Mouse (Mus musculus) heart, postnatal 0 days (tissue): ENCODE data around the gene Dop1a. TPM values are rescaled to one million over a fixed set of nuclear protein-coding genes. Genes with fewer than 3 reads are reported as not detected.

Experiments
- ATAC-seq: fragments of 200-750 bp; cut with Nextera tagmentation; 2 replicates; pipeline ENCODE4 v1.8.0; 2017; ENCODE audit warnings: low read depth, moderate number of reproducible peaks, moderate library complexity; ENCODE audit not compliant: insufficient read depth
- DNase-seq: peaks from one replicate; pipeline ENCODE4 v3.0.0-alpha.2; 2016; ENCODE audit warnings: low spot score
- H3K27ac ChIP-seq: fragments of 300-500 bp; sonication (generic); 2 replicates; pipeline ENCODE4 v1.5.1; 2014; ENCODE audit warnings: low read depth, mild to moderate bottlenecking
- H3K27me3 ChIP-seq: fragments of 300-500 bp; sonication (generic); 2 replicates; pipeline ENCODE4 v1.6.1; 2014; ENCODE audit warnings: low read length, mixed read lengths; ENCODE audit not compliant: control insufficient read depth, insufficient read depth
- H3K36me3 ChIP-seq: fragments of 300-500 bp; sonication (generic); replicated peaks from 2 replicates; pipeline ENCODE4 v1.6.1; 2014; ENCODE audit warnings: low read length, mixed read lengths; ENCODE audit not compliant: control insufficient read depth, insufficient read depth
- H3K4me1 ChIP-seq: fragments of 300-500 bp; sonication (generic); 2 replicates; pipeline ENCODE4 v1.6.1; 2014; ENCODE audit warnings: antibody characterized with exemption; ENCODE audit not compliant: control insufficient read depth, insufficient read depth
- H3K4me2 ChIP-seq: fragments of 300-500 bp; sonication (generic); 2 replicates; pipeline ENCODE4 v1.6.1; 2014; ENCODE audit warnings: low read depth, mild to moderate bottlenecking, low read length, moderate library complexity
- H3K4me3 ChIP-seq: fragments of 300-500 bp; sonication (generic); 2 replicates; pipeline ENCODE4 v1.5.1; 2014; ENCODE audit warnings: low read depth, low read length
- H3K9ac ChIP-seq: fragments of 300-500 bp; sonication (generic); replicated peaks from 2 replicates; pipeline ENCODE4 v1.6.1; 2014; ENCODE audit warnings: low read depth, low read length, mixed read lengths
- H3K9me3 ChIP-seq: fragments of 300-500 bp; sonication (generic); replicated peaks from 2 replicates; pipeline ENCODE4 v1.6.1; 2016; ENCODE audit warnings: low read length; ENCODE audit not compliant: control insufficient read depth
- CTCF ChIP-seq: IDR thresholded peaks from 2 replicates; pipeline ENCODE4 v1.5.1; 2016; ENCODE audit warnings: antibody characterized with exemption, control low read depth, low read depth
- EP300 ChIP-seq: IDR thresholded peaks from 2 replicates; pipeline ENCODE4 v1.6.1; 2016; ENCODE audit warnings: antibody characterized with exemption, low read depth
- WGBS: fragments of 180-500 bp; shearing (Covaris S2); extraction: QIAGEN DNeasy Blood & Tissue Kit; methylation state at CpG from one replicate; pipeline ENCODE4 v1.1.7; 2014; 5-methylcytosine and 5-hydroxymethylcytosine counted together
- polyA plus RNA-seq: library from polyadenylated mRNA; unstranded; fragments of >200 nt; fragmentation: Nextera tagmentation; extraction: Ambion mirVana; gene quantifications from 2 replicates; pipeline ENCODE4 v1.2.1, GENCODE M21; 2015
- total RNA-seq: library from RNA; depleted of rRNA; stranded (reverse); fragments of >200 nt; gene quantifications from 2 replicates; pipeline ENCODE4 v1.2.3, GENCODE M21; 2014; ENCODE audit warnings: low replicate concordance

Dop1a gene
- total and polyA plus RNA-seq, 2 experiments from 2014 or later: 8.2 to 23.1 TPM

- no peaks in the 10 kb centered on the region for H3K9me3 ChIP-seq
- H3K9ac ChIP-seq: no peak overlapping the region
- H3K27me3 ChIP-seq: no peaks in the 10 kb centered on the region
- no peak for TF ChIP-seq EP300
- no peak for TF ChIP-seq CTCF
- H3K4me1 ChIP-seq: no peaks in the 10 kb centered on the region
- no peak overlapping the region for H3K4me3 ChIP-seq
- H3K27ac ChIP-seq: no peak overlapping the region
- no peak for ATAC-seq
- no peak overlapping the region for H3K4me2 ChIP-seq
- WGBS: 95% methylated on average over 8 of the region's 8 CpGs
- H3K36me3 ChIP-seq: no peaks in the 10 kb centered on the region
- DNase-seq: no peak
Measured at GRCm38 (mm10) chr9:86436608-86437007, 30.3 kb upstream of the Dop1a start.

GRCm38 (mm10) chr9:86438337-86439009 is 28.5 kb upstream of the Dop1a start:
- Histone ChIP-seq H3K4me1 (no peaks in the 10 kb centered on the region), H3K9me3 (no peaks in the 10 kb centered on the region), H3K27me3 (no peaks in the 10 kb centered on the region), H3K4me2 (peak overlapping the region; percentile 50), H3K4me3 (peak overlapping the region; percentile 37), H3K36me3 (no peaks in the 10 kb centered on the region), H3K9ac (no peak overlapping the region), H3K27ac (peak overlapping the region; percentile 50)
- no peak for TF ChIP-seq EP300
- no peak for TF ChIP-seq CTCF
- ATAC-seq: peak; percentile 49
- 37% methylated on average over 11 of the region's 11 CpGs for WGBS
- DNase-seq: peak; percentile 28

GRCm38 (mm10) chr9:86442248-86442647 is 24.7 kb upstream of the Dop1a start:
- Histone ChIP-seq H3K4me1 (no peaks in the 10 kb centered on the region), H3K9me3 (0 out of 2 replicates have a peak, but pooled peaks cover 5% of the 10 kb centered on the region), H3K4me2 (no peak overlapping the region), H3K27me3 (no peaks in the 10 kb centered on the region), H3K4me3 (no peak overlapping the region), H3K27ac (no peak overlapping the region), H3K36me3 (no peaks in the 10 kb centered on the region), H3K9ac (no peak overlapping the region)
- TF ChIP-seq EP300 (no peak), CTCF (no peak)
- no peak for ATAC-seq
- 74% methylated on average over 4 of the region's 4 CpGs for WGBS
- DNase-seq: no peak

- Histone ChIP-seq H3K9me3 (0 out of 2 replicates have a peak, but pooled peaks cover 5% of the 10 kb centered on the region), H3K27ac (no peak overlapping the region), H3K4me1 (no peaks in the 10 kb centered on the region), H3K4me3 (no peak overlapping the region), H3K27me3 (no peaks in the 10 kb centered on the region), H3K36me3 (no peaks in the 10 kb centered on the region), H3K9ac (no peak overlapping the region), H3K4me2 (no peak overlapping the region)
- TF ChIP-seq CTCF (no peak), EP300 (no peak)
- no peak for ATAC-seq
- DNase-seq: no peak
- WGBS: 71% methylated on average over 7 of the region's 7 CpGs
Measured at GRCm38 (mm10) chr9:86446847-86447246, 20.1 kb upstream of the Dop1a start.

GRCm38 (mm10) chr9:86447431-86447830 is 19.5 kb upstream of the Dop1a start:
- DNase-seq: no peak
- H3K27me3 ChIP-seq: no peaks in the 10 kb centered on the region
- no peak overlapping the region for H3K9ac ChIP-seq
- H3K4me2 ChIP-seq: no peak overlapping the region
- H3K4me1 ChIP-seq: no peaks in the 10 kb centered on the region
- ATAC-seq: no peak
- H3K27ac ChIP-seq: no peak overlapping the region
- H3K9me3 ChIP-seq: 0 out of 2 replicates have a peak, but pooled peaks cover 5% of the 10 kb centered on the region
- WGBS: 70% methylated on average over 8 of the region's 8 CpGs
- no peak overlapping the region for H3K4me3 ChIP-seq
- H3K36me3 ChIP-seq: no peaks in the 10 kb centered on the region
- TF ChIP-seq EP300 (no peak), CTCF (no peak)

- ATAC-seq (no peak), DNase-seq (peak; percentile 40)
- 5% methylated on average over 11 of the region's 11 CpGs for WGBS
Measured at GRCm38 (mm10) chr9:86449581-86449980, 17.4 kb upstream of the Dop1a start.

More at GRCm38 (mm10) chr9:86449581-86449980, 17.4 kb upstream of the Dop1a start:
- Histone ChIP-seq H3K9me3 (0 out of 2 replicates have a peak, but pooled peaks cover 5% of the 10 kb centered on the region), H3K27me3 (no peaks in the 10 kb centered on the region), H3K27ac (no peak overlapping the region), H3K4me3 (no peak overlapping the region), H3K4me1 (no peaks in the 10 kb centered on the region), H3K4me2 (no peak overlapping the region), H3K9ac (no peak overlapping the region), H3K36me3 (no peaks in the 10 kb centered on the region)
- TF ChIP-seq EP300: no peak
- TF ChIP-seq CTCF: peak; percentile 90
